Mouse (Mus musculus) hindbrain, postnatal 0 days (tissue): ENCODE measurements at regions not wholly inside any gene's neighbourhood (a gene's known extent, or its start where the extent isn't known, plus 50 kb on each side); places are given as distances from the start of the nearest gene placed in this dataset.

Experiments
- ATAC-seq: fragments of 200-750 bp; cut with Nextera tagmentation; 2 replicates; pipeline ENCODE4 v1.8.0; 2017; ENCODE audit warnings: mild to moderate bottlenecking, moderate TSS enrichment, moderate library complexity
- DNase-seq: peaks from one replicate; pipeline ENCODE4 v3.0.0-alpha.2; 2015; ENCODE audit warnings: low spot score
- H3K27ac ChIP-seq: fragments of 300-500 bp; sonication (generic); 2 replicates; pipeline ENCODE4 v1.5.1; 2014; ENCODE audit warnings: mild to moderate bottlenecking
- H3K27me3 ChIP-seq: fragments of 300-500 bp; sonication (generic); 2 replicates; pipeline ENCODE4 v1.6.1; 2014; ENCODE audit warnings: low read length, mixed read lengths; ENCODE audit not compliant: insufficient read depth
- H3K36me3 ChIP-seq: fragments of 300-500 bp; sonication (generic); 2 replicates; pipeline ENCODE4 v1.6.1; 2014; ENCODE audit warnings: low read length, mixed read lengths; ENCODE audit not compliant: insufficient read depth
- H3K4me1 ChIP-seq: fragments of 300-500 bp; sonication (generic); 2 replicates; pipeline ENCODE4 v1.6.1; 2014; ENCODE audit warnings: antibody characterized with exemption, low read length, mixed read lengths; ENCODE audit not compliant: insufficient read depth
- H3K4me2 ChIP-seq: fragments of 300-500 bp; sonication (generic); 2 replicates; pipeline ENCODE4 v1.6.1; 2014; ENCODE audit warnings: low read depth, mild to moderate bottlenecking, low read length, moderate library complexity, mixed read lengths
- H3K4me3 ChIP-seq: fragments of 300-500 bp; sonication (generic); 2 replicates; pipeline ENCODE4 v1.5.1; 2014; ENCODE audit warnings: low read length
- H3K9ac ChIP-seq: fragments of 300-500 bp; sonication (generic); replicated peaks from 2 replicates; pipeline ENCODE4 v1.6.1; 2014; ENCODE audit warnings: mild to moderate bottlenecking, low read length, moderate library complexity, mixed read lengths
- H3K9me3 ChIP-seq: fragments of 300-500 bp; sonication (generic); 2 replicates; pipeline ENCODE4 v1.6.1; 2016; ENCODE audit warnings: low read length, mixed read lengths
- CTCF ChIP-seq: IDR thresholded peaks from 2 replicates; pipeline ENCODE4 v1.5.1; 2016; ENCODE audit warnings: antibody characterized with exemption, control low read depth, low read depth
- WGBS: fragments of 180-500 bp; shearing (Covaris S2); extraction: QIAGEN DNeasy Blood & Tissue Kit; methylation state at CpG from one replicate; pipeline ENCODE4 v1.1.7; 2014; 5-methylcytosine and 5-hydroxymethylcytosine counted together

DNA sequence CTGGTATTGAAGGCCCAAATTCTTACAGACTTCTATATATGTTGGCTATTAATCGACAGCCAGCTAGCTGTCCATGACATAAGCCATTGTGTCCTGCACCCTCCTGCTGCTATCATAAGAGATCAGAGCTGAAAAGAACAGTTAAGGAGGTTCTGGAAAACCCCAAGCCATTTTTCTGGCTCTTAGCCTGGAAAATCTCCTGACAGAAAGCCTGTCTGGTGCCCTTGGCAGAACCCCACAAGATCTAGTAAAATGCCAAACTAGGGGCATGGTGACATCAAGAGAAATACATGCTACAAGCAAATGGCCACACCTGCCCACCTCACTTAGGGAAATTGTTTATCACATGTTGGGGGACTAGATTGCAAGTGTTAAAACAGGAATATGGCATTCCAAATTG is 91.6 kb upstream of the Vgll2 start:
- WGBS: 18% methylated on average over 1 of the region's 1 CpGs

DNA sequence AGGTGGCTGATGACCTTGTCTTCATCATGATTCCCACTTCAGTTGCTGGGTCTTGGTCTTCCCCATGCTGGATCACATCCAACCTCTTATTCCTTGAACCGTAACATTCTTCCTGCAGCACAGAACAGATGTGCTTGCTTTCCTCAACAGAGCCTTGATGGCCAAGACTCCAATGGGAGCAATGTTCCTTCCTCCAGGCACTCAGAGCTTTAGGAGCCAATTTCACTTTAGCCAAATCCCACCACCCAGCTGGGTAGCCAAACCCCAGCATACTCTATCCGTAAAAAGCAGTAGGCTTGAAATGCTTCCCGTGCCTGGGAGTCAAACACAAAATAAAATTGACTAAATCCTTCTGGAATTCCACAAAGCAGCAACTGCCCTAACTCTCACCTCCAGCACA is 86.8 kb upstream of the Vgll2 start:
- DNase-seq (no peak), ATAC-seq (no peak)
- no peak for TF ChIP-seq CTCF
- no peak overlapping the region for H3K4me3 ChIP-seq
- H3K36me3 ChIP-seq: no peaks in the 10 kb centered on the region
- no peak overlapping the region for H3K9ac ChIP-seq
- WGBS: 71% methylated on average over 3 of the region's 3 CpGs
- no peaks in the 10 kb centered on the region for H3K9me3 ChIP-seq
- H3K27ac ChIP-seq: no peak overlapping the region
- 0 out of 2 replicates have a peak, but pooled peaks cover 2% of the 10 kb centered on the region for H3K4me1 ChIP-seq
- no peak overlapping the region for H3K4me2 ChIP-seq
- H3K27me3 ChIP-seq: no peaks in the 10 kb centered on the region

More for the DNA sequence above, 91.6 kb upstream of the Vgll2 start:
- Histone ChIP-seq H3K4me2 (no peak overlapping the region), H3K36me3 (no peaks in the 10 kb centered on the region), H3K27ac (no peak overlapping the region), H3K4me3 (no peak overlapping the region), H3K9me3 (no peaks in the 10 kb centered on the region), H3K27me3 (no peaks in the 10 kb centered on the region), H3K9ac (no peak overlapping the region), H3K4me1 (0 out of 2 replicates have a peak, but pooled peaks cover 4% of the 10 kb centered on the region)
- peak; percentile 37 for DNase-seq
- no peak for TF ChIP-seq CTCF
- ATAC-seq: peak; percentile 58

- WGBS: 78% methylated on average over 2 of the region's 2 CpGs
Observed at GRCm38 (mm10) chr10:51941192-51941591, 81.1 kb upstream of the Vgll2 start.

DNA sequence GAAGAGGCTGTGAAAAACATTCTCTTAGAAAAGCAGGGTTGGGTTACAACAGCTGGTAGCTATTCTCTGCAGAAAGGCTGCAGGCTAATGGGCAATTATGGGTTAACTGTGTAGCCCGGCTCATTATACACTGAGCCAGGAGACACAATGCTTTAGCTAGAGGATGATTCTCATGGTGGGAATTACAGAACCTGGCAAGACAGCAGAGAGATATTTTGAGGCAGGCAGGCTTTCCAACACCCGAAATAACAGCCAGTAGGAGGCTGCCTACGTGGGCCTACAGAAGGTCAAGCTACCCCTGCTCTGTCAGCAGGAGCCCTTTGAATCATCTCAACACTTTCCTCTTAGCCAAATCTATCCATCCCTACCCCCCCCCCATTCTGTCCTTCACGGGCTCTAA is 76.6 kb upstream of the Vgll2 start:
- Histone ChIP-seq H3K27me3 (no peaks in the 10 kb centered on the region), H3K4me3 (no peak overlapping the region), H3K9ac (no peak overlapping the region), H3K36me3 (no peaks in the 10 kb centered on the region), H3K4me2 (no peak overlapping the region), H3K4me1 (no peaks in the 10 kb centered on the region), H3K9me3 (no peaks in the 10 kb centered on the region), H3K27ac (no peak overlapping the region)
- TF ChIP-seq CTCF: no peak
- no peak for ATAC-seq
- 23% methylated on average over 4 of the region's 4 CpGs for WGBS
- no peak for DNase-seq

More at GRCm38 (mm10) chr10:51941192-51941591, 81.1 kb upstream of the Vgll2 start:
- no peak overlapping the region for H3K27ac ChIP-seq
- no peak overlapping the region for H3K4me3 ChIP-seq
- no peak overlapping the region for H3K9ac ChIP-seq
- no peaks in the 10 kb centered on the region for H3K36me3 ChIP-seq
- DNase-seq: no peak
- ATAC-seq: no peak
- TF ChIP-seq CTCF: no peak
- H3K9me3 ChIP-seq: no peaks in the 10 kb centered on the region
- H3K4me1 ChIP-seq: no peaks in the 10 kb centered on the region
- H3K4me2 ChIP-seq: no peak overlapping the region
- no peaks in the 10 kb centered on the region for H3K27me3 ChIP-seq

GRCm38 (mm10) chr10:51946189-51946588 is 76.1 kb upstream of the Vgll2 start:
- no peak overlapping the region for H3K4me3 ChIP-seq
- no peak for TF ChIP-seq CTCF
- no peaks in the 10 kb centered on the region for H3K36me3 ChIP-seq
- H3K9me3 ChIP-seq: no peaks in the 10 kb centered on the region
- H3K27me3 ChIP-seq: no peaks in the 10 kb centered on the region
- H3K9ac ChIP-seq: no peak overlapping the region
- DNase-seq: no peak
- H3K4me2 ChIP-seq: no peak overlapping the region
- H3K27ac ChIP-seq: no peak overlapping the region
- no peaks in the 10 kb centered on the region for H3K4me1 ChIP-seq
- no peak for ATAC-seq

GRCm38 (mm10) chr10:51946881-51947280 is 75.4 kb upstream of the Vgll2 start:
- no peak overlapping the region for H3K27ac ChIP-seq
- H3K4me3 ChIP-seq: no peak overlapping the region
- H3K27me3 ChIP-seq: no peaks in the 10 kb centered on the region
- H3K4me1 ChIP-seq: no peaks in the 10 kb centered on the region
- no peak for TF ChIP-seq CTCF
- no peak overlapping the region for H3K4me2 ChIP-seq
- H3K9ac ChIP-seq: no peak overlapping the region
- no peaks in the 10 kb centered on the region for H3K36me3 ChIP-seq
- H3K9me3 ChIP-seq: no peaks in the 10 kb centered on the region
- ATAC-seq: no peak
- DNase-seq: no peak

DNA sequence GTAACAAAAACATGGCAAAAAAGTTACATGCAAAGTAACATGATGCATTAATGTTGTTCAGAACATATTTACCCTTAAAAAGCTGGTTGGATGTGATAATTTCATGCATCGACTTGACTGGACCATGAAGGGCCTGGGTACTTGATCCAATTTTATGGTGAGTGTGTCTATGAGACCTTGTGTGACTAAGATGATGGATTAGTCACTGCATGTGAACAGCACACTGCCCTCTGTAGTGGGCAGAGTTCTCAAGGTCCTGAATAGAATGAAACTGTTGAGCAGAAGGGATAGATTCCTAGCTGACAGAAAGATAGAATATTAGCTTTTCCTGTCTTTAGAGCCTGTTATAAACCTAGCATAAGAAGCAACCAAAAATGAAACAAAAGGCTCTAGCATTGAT is 72.3 kb upstream of the Vgll2 start:
- H3K4me1 ChIP-seq: no peaks in the 10 kb centered on the region
- no peak for DNase-seq
- H3K36me3 ChIP-seq: no peaks in the 10 kb centered on the region
- no peak for ATAC-seq
- WGBS: 66% methylated on average over 1 of the region's 1 CpGs
- TF ChIP-seq CTCF: no peak
- H3K27me3 ChIP-seq: no peaks in the 10 kb centered on the region
- H3K4me2 ChIP-seq: no peak overlapping the region
- H3K27ac ChIP-seq: no peak overlapping the region
- no peaks in the 10 kb centered on the region for H3K9me3 ChIP-seq
- H3K9ac ChIP-seq: no peak overlapping the region
- H3K4me3 ChIP-seq: no peak overlapping the region
